Mouse (Mus musculus) small intestine, adult 2 months (tissue): ENCODE data around the gene Msx3.

Experiments
- CTCF ChIP-seq: fragments of 200-500 bp; IDR thresholded peaks from 2 replicates; pipeline ENCODE4 v1.5.1; 2012; ENCODE audit warnings: low read depth, mild to moderate bottlenecking, control low read depth, inconsistent platforms, low read length, moderate library complexity, mixed read lengths; ENCODE audit not compliant: insufficient replicate concordance, insufficient read length; ENCODE audit errors: extremely low read depth
- POLR2A ChIP-seq: fragments of 200-500 bp; IDR thresholded peaks from 2 replicates; pipeline ENCODE4 v1.6.1; 2012; ENCODE audit warnings: low read depth, mild to moderate bottlenecking, control low read depth, inconsistent platforms, low read length, moderate library complexity

- TF ChIP-seq POLR2A, result no peak
- no peak for TF ChIP-seq CTCF
Measured at GRCm38 (mm10) chr7:140006861-140007611, 41.9 kb downstream of the Msx3 start.
